Mouse (Mus musculus) kidney, adult 11 months (tissue): ENCODE results near the gene Esrrg.

Source experiments
- DNase-seq: peaks from one replicate; pipeline ENCODE4 v3.0.0; 2022

Esrrg gene

GRCm38 (mm10) chr1:187650786-187651687 lies 42.4 kb downstream of the Esrrg start:
- DNase-seq = no peak

- DNase-seq = peak; percentile 53
Observed at GRCm38 (mm10) chr1:187651688-187652241, 43.2 kb downstream of the Esrrg start.

- peak; percentile 38 for DNase-seq
Observed at GRCm38 (mm10) chr1:187652445-187652844, 43.9 kb downstream of the Esrrg start.

GRCm38 (mm10) chr1:187653390-187653789 lies 44.8 kb downstream of the Esrrg start:
- peak; percentile 35 for DNase-seq

DNA sequence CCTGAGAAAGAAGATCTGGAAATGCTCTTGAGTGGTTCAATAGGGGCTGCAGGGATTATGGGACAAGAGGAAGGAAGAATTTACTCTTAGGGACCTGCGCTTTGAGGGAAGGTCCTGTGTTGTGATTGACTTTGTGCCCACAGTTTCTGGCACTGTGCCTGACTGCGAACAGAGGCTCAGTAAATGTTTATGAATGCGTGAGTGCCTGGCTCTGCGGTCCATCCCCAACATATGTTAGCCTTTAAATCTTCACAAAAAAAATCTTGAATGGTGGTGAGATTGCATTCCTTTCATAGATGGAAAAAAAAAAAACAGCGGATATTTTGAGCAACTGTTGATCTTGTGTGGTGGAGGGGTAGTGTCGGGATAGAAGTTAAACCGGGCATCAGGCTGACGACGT lies 52.4 kb downstream of the Esrrg start:
- no peak for DNase-seq

- DNase-seq = peak; percentile 84
Observed at GRCm38 (mm10) chr1:187662083-187662609, 53.6 kb downstream of the Esrrg start.

GRCm38 (mm10) chr1:187663376-187663775 lies 54.8 kb downstream of the Esrrg start:
- DNase-seq = peak; percentile 73

- no peak for DNase-seq
Observed at GRCm38 (mm10) chr1:187664261-187664660, 55.7 kb downstream of the Esrrg start.

DNA sequence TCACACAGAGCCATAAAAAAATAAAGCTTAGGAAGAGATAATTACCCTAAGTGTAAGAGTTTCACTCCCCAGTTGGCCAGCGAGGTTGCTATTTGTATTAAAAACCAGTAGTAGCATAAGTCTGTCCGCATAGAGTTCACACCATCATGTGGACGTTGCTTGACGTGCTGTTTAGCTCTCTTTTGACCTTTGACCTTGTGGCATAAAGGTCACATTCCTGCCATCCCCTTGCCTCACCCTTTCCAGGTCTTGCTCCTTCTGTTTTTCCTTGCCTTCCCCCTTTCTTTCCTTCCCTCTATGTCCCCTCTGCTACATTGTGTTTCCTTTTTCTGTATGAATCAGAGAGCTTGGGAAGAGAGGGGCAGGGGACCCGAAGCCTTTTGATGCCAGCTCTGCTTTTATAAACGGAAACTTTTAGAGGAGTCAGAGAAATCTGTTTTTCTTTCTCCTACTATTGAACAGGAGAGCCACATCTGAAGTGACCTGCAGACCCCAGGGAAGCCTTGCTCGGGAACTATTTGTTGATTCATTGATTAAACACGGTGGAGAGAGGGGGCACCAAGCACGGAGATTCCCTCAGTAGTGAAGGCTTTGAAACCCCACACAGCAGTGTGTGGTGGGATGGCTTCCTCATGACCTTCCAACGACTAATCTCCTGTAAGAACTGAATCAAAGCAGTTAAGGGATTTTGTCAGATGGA lies 57.5 kb downstream of the Esrrg start:
- DNase-seq = no peak

DNA sequence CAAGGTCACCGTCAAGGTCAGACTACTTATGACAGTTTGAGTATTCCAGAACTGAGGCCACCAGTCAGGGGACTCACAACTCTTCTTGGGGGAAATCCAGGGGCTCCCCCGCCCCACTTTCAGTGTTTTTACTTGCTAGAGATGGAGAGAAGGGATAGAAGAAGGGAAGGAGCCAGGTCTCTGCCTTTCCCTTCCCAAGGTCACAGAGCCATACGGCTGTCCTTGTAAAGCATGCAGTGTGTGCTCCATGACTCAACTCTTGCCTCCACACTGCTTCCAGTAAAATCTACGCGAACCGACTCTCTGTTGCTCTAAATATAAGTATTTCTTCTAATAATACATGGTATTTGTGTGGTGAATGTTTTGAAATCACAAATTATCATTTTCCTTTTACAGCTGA lies 61.2 kb downstream of the Esrrg start:
- DNase-seq = no peak

DNA sequence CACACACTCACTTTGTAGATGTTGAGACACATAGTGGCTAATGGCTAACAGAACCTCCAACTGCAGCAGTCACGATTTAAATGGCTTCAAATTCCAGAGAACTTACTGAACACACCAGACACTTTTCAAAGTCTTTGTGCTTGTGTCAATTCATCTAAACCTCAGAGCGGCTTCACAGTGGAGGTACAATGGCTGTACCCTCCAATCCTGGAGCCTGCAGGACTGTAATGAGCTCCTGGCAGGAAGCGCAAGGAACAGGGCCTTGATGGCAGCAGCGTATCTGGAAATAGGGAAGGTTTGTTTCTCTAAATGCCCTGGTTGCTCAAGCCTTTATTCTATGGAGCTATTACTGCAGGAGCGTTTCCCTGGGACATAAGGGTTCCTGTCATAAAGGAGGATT lies 63.9 kb downstream of the Esrrg start:
- DNase-seq = no peak

GRCm38 (mm10) chr1:187674771-187675186 lies 66.2 kb downstream of the Esrrg start:
- DNase-seq = no peak

- no peak for DNase-seq
Observed at GRCm38 (mm10) chr1:187676626-187677025, 68.0 kb downstream of the Esrrg start.

GRCm38 (mm10) chr1:187679246-187679645 lies 70.7 kb downstream of the Esrrg start:
- DNase-seq = no peak

GRCm38 (mm10) chr1:187684519-187684918 lies 75.9 kb downstream of the Esrrg start:
- DNase-seq = no peak

DNA sequence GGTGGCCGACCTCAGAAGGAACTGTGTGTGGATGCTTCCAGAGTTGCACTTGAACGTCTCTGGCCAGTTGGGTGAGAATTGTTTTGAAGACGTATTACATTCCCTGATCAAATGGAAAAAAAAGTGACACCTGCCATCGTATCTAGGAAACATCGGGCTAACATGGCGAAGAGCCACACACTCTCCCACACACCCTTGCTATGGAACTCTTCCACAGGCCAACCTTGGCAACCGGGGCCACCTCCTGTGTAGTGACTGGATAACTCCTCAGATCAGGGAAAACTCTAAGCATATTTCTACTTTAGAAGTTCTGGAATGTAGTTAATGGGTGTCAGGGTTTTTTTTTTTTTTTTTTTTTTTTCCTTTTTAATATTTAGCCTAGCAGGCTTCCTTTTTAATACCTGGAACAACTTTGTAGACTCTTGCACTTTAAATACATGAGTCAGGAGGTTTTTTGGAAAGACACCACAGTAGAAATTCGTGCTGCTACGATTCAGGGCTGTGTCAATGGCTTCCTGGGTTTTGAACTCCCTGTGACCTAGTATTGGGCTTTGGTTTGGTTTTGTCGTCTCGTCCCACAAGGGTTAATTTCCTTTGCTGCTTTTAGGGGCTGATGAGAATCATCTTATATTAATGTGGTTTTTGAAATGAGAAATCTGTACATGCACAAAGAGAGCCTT lies 83.4 kb downstream of the Esrrg start:
- DNase-seq = peak; percentile 83

GRCm38 (mm10) chr1:187694865-187695264 lies 86.3 kb downstream of the Esrrg start:
- no peak for DNase-seq

DNA sequence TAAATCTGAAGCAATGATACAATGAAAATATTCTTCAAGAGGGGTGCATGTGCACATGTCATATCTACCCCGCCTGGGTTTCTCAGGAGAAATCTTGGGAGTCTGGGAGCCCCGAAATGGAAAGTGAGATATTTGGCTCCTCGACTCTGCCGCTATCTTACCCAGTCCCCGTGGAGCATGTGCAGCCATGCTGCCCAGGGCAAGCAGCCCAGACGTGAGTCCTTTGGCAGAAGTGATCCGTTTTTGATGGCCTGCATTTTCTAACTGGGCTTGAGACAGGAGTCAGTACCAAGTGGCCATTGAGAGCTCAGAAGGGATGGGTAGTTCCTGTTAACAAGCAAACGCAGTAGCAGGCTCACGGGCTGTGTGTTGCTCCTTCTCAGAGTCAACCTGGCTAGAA lies 89.6 kb downstream of the Esrrg start:
- DNase-seq = no peak

GRCm38 (mm10) chr1:187700963-187701362 lies 92.4 kb downstream of the Esrrg start:
- DNase-seq = no peak

GRCm38 (mm10) chr1:187704921-187705320 lies 96.3 kb downstream of the Esrrg start:
- no peak for DNase-seq

DNA sequence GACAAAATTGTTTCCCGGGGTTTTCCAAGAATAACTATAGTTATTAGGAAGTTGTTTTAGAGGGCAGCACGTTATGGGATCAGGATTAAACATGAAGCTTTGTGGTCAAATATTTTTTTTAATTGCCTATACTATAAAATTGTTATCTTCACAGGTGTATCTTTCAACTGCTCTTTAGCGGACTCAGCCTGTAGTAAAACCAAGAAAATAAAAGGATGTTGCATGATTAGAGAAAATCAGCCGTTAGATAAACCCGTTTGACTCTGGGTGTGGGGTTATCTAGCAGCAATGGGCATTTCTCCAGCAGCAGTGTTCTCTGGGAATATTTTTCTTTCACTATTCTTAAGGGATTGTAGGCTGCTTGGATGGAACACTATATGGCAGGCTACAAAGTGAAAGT lies 96.8 kb downstream of the Esrrg start:
- no peak for DNase-seq

DNA sequence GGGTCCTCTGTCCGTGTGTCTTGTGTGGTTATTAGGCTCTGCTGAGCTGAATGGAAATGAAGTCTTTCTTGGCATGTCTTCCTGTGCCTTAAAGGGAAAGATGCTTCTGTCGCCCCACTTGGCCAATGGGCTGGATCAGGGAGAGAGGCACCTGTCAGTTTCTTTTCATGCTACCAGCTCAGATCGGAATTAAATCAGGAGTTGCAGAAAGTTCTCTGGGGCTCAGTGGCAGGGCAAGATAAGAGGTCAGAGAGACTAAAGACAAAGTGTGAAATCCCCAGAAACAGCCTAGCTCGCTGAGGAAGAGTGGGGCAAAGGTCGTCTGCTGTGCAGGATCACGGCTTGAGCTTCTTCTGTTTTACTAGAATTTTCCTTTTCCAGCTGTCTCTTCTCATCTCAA lies 97.5 kb downstream of the Esrrg start:
- DNase-seq = no peak

GRCm38 (mm10) chr1:187707176-187707575 lies 98.6 kb downstream of the Esrrg start:
- DNase-seq = no peak
